Mouse (Mus musculus) brain, adult 2 months (tissue): Measurements from ENCODE around the gene Olfr675.

ENCODE experiments used
- DNase-seq: peaks from one replicate; pipeline ENCODE4 v3.0.0; 2011; ENCODE audit warnings: low read depth, low spot score

The Olfr675 gene

GRCm38 (mm10) chr7:105028360-105028759 lies at the start of gene Olfr675:
TSS of gene Olfr675 (minus strand) at chr7:105028460.
- no peak for DNase-seq

- DNase-seq: no peak
Observed at GRCm38 (mm10) chr7:105064175-105064574, 35.9 kb upstream of the Olfr675 start, which contains the start of gene Olfr678. TSS of gene Olfr678 (plus strand) at chr7:105064475.

DNA sequence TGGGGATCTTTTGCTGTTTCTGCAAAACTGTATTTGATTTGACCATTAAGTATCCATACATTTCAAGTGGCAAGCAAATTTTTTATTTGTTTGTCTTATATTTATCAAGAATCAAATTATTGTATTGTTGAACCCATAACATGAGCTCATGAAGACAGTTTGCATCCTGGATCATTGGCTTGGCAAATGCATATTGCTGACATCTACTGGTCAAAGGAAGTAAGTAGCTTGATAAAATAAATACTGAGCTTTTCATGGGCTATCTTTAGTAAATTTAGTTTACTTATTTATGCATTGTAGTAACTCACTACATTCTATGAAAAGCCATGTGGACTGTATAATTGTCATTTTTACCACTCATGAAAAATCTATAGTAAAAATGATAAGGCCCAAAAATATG lies 30.7 kb upstream of the Olfr675 start:
- DNase-seq: peak; percentile 3

- DNase-seq: peak; percentile 3
Observed at GRCm38 (mm10) chr7:105033836-105034235, 5.6 kb upstream of the Olfr675 start.

DNA sequence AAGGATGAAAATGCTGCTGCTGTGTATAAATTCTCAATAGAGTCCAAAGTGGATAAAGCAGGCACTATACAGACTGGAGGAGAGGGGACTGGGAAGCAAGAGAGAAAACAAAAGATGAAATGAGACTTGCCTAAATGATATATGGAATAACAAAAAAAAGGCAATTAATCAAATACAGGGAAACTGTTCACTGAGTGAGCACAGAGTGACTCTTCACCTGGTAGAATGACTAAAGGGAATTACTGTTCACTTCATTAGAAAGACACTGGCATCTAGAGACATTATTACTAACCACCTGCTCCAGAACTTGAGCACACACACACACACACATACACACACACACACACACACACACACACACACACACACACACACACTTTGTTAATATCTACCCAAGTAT lies 4.1 kb upstream of the Olfr675 start, which contains the start of gene Olfr676:
TSS of gene Olfr676 (plus strand) at position 301 of the 400 bp plus-strand sequence.
- DNase-seq: no peak

DNA sequence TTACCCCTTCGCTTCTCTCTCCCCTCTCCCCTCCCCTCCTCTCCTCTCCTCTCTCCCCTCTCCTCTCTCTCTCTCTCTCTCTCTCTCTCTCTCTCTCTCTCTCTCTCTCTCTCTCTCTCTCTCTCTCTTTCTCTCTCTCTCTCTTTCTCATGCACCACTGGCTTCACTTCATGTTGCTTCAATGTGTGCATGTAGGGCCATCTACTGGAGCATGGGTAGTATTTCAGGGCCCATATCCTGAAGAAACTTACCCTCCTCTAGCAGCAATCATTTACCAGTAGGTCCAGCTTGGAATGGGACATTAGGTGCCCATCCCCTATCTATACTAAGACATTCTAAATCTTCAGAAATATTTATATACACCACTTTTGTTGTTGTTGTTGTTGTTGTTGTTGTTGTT lies 5.7 kb downstream of the Olfr675 start:
- peak; percentile 7 for DNase-seq

DNA sequence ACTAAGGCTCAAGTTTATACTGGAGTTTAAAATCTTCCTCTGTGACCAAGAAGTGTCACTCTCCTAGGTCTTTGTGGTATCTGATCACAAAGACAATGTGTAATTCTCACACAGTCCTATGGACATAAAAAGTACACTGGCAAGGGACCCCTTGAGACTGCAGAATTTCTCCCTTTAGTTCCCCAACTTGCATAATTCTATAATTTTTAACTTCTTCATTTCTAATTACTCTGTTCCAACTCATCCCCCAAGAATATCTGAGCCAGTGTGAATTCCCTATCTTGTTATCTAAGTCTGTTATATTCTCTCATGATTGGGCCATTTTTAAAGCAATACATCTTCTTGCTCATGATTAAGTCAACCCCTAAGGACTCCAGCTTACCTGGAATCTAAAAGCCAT lies 26.3 kb downstream of the Olfr675 start, which contains the start of gene Olfr672:
TSS of gene Olfr672 (minus strand) at position 101 of the 400 bp plus-strand sequence.
- no peak for DNase-seq

- DNase-seq: no peak
Observed at GRCm38 (mm10) chr7:104979026-104979425, 49.2 kb downstream of the Olfr675 start, which contains the start of gene Olfr671. TSS of gene Olfr671 (minus strand) at chr7:104979126.

DNA sequence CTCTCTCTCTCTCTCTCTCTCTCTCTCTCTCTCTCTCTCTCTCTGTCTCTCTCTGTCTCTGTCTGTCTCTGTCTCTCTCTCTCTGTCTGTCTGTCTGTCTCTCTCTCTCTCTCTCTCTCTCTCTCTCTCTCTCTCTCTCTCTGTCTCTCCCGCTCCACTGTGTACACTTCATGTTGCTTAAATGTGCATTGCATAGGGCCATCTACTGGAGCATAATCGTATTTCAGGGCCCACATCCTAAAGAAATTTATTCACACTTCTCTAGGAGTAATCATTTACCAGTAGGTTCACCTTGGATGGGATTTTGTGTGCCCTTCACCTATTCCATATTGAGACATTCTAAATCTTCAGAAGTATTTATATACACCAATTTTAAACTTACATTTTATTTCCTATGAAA lies 55.8 kb downstream of the Olfr675 start:
- peak; percentile 4 for DNase-seq
